Mouse (Mus musculus) liver, adult 2 months (tissue): ENCODE results near the gene Brd1.

ENCODE experiments used
- CTCF ChIP-seq: fragments of 200-500 bp; IDR thresholded peaks from 2 replicates; pipeline ENCODE4 v1.5.1; 2011; ENCODE audit warnings: low read depth, low read length, control low read depth
- POLR2A ChIP-seq: fragments of 200-500 bp; IDR thresholded peaks from 2 replicates; pipeline ENCODE4 v1.6.1; 2011; ENCODE audit warnings: low read length, control low read depth; ENCODE audit not compliant: insufficient read depth; ENCODE audit errors: extremely low read depth

DNA sequence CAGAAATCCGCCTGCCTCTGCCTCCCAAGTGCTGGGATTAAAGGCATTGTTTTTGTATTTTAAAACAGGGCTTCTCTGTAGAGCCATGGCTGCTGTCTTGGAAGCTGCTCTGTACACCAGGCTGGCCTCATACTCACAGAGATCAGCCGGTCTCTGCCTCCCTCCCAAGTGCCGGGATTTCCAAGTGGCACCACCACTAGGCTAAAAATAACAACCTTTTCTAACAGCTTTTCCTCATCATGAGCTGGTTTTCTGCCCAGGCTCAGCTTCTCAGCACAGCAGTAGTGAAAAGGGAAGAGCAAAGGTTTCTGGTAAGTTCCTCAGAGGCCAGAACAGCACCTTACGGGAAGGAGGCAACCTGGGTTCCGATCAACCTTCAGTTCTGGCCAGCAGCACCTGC is 56.5 kb downstream of the Brd1 start:
- TF ChIP-seq POLR2A (no peak), CTCF (no peak)
